Mouse (Mus musculus) forebrain, embryonic 10.5 days (tissue): ENCODE data around the gene Chn1. TPM values are rescaled to one million over a fixed set of nuclear protein-coding genes. Genes with fewer than 3 reads are reported as not detected.

ENCODE experiments used
- DNase-seq: peaks from one replicate; pipeline ENCODE4 v3.0.0-alpha.2; 2017; ENCODE audit warnings: low spot score; ENCODE audit errors: extremely low spot score
- H3K27ac ChIP-seq: fragments of 300-500 bp; sonication (generic); 2 replicates; pipeline ENCODE4 v1.5.1; 2016; ENCODE audit warnings: mild to moderate bottlenecking
- H3K27me3 ChIP-seq: fragments of 300-500 bp; sonication (generic); 2 replicates; pipeline ENCODE4 v1.6.1; 2016; ENCODE audit warnings: mild to moderate bottlenecking; ENCODE audit not compliant: poor library complexity, severe bottlenecking
- H3K36me3 ChIP-seq: fragments of 300-500 bp; sonication (generic); replicated peaks from 2 replicates; pipeline ENCODE4 v1.6.1; 2016; ENCODE audit warnings: mild to moderate bottlenecking, moderate library complexity
- H3K4me1 ChIP-seq: fragments of 300-500 bp; sonication (generic); 2 replicates; pipeline ENCODE4 v1.6.1; 2016
- H3K4me3 ChIP-seq: fragments of 300-500 bp; sonication (generic); 2 replicates; pipeline ENCODE4 v1.5.1; 2016; ENCODE audit warnings: mild to moderate bottlenecking, moderate library complexity
- H3K9me3 ChIP-seq: fragments of 300-500 bp; sonication (generic); 2 replicates; pipeline ENCODE4 v1.6.1; 2016; ENCODE audit warnings: mild to moderate bottlenecking, moderate library complexity
- WGBS: fragments of 180-500 bp; shearing (Covaris S2); methylation state at CpG from one replicate; pipeline ENCODE4 v1.1.7; 2016; 5-methylcytosine and 5-hydroxymethylcytosine counted together
- polyA plus RNA-seq: library from polyadenylated mRNA; unstranded; fragments of >200 nt; fragmentation: Nextera tagmentation; extraction: Ambion mirVana; gene quantifications from 2 replicates; pipeline ENCODE4 v1.2.1, GENCODE M21; 2016

Chn1 gene
- polyA plus RNA-seq, 1 experiment from 2014 or later, result 34.7 TPM

DNA sequence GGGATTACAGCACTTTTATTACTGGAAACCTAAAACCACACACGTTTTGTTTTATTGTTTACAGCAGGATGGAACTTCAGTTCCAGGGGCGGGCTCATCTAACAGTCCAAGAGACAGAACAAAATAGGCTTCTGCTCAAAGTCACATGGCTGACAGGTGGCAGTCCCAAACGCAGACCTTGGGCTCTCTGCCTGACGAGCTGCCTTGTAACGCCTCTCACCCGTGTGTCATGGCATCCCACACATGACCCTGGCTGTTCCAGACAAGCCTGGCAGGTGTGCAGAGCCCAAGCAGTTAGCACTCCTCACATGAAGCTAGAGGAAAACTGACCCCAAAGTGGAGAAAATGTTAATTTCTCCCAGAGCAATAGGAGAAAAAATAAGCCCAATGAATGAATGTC, 163.3 kb downstream of the Chn1 start:
- Histone ChIP-seq H3K27ac (no peak overlapping the region), H3K36me3 (peaks cover 60% of the 10 kb centered on the region), H3K4me3 (no peak overlapping the region), H3K27me3 (no peaks in the 10 kb centered on the region), H3K9me3 (no peaks in the 10 kb centered on the region), H3K4me1 (peaks cover 10% of the 10 kb centered on the region)
- DNase-seq, result no peak
- 95% methylated on average over 6 of the region's 6 CpGs for WGBS

DNA sequence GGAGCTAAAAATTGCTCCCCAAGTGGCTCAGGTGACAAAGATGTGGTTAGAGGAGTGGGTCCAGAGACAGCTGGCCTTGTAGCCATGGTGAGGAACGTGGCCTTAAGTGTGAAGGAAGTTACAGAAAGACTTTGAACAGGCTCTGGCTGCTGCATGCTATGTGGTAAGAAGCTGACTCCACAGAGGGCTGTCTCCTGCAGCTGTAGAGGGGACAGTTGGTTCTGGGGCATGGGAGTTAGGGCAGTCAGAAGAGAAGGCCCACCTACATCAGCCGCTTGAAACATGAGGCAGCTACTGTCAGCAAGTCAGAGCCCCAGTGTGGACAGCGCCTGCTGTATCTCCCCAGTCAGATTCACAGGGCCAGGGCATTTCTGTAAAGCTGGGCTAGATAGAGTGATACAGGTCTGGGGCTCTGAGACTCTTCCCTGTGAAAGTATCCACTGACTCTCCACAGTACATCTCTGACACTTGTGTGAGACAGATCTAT, 165.4 kb downstream of the Chn1 start:
- Histone ChIP-seq H3K27ac (no peak overlapping the region), H3K27me3 (no peaks in the 10 kb centered on the region), H3K36me3 (peaks cover 44% of the 10 kb centered on the region), H3K9me3 (no peaks in the 10 kb centered on the region), H3K4me3 (no peak overlapping the region), H3K4me1 (peaks cover 14% of the 10 kb centered on the region)
- WGBS, result 86% methylated on average over 3 of the region's 3 CpGs
- no peak for DNase-seq

DNA sequence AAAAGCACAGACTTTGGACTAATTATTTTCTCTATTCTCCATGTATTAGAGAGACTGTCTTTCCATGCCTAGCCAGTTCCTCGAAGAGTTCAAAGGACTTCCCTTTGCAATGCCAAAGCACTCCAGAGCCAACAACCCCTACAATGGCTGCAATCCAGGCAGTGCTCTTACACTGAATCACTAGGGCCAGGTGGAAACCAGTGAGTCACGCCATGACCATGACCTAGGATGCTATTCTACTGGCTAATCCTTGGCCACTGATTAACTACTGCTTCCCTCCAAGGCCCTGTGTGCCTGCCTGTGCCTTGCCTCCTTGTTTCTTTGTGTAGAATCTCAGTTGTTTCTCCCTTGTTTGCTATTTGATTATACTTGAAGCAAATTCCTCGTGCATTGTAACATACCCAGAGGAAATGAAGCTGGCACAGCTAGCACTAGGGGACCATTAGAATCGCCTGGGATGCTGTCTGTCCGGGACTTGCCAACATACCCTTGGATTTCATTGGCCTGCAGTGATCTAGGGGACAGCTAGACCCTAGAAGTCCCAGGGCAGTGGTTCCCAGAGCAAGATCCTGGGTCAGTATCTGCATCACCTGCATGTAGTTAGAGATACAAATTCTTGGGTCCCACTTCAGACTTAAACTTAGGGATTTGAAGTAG, 166.0 kb downstream of the Chn1 start:
- no peak overlapping the region for H3K27ac ChIP-seq
- 87% methylated on average over 5 of the region's 5 CpGs for WGBS
- no peak for DNase-seq
- peaks cover 14% of the 10 kb centered on the region for H3K4me1 ChIP-seq
- H3K27me3 ChIP-seq, result no peaks in the 10 kb centered on the region
- no peak overlapping the region for H3K4me3 ChIP-seq
- peaks cover 38% of the 10 kb centered on the region for H3K36me3 ChIP-seq
- H3K9me3 ChIP-seq, result no peaks in the 10 kb centered on the region

GRCm38 (mm10) chr2:73608391-73608790, 166.8 kb downstream of the Chn1 start:
- WGBS, result 81% methylated on average over 6 of the region's 6 CpGs
- H3K36me3 ChIP-seq, result peaks cover 33% of the 10 kb centered on the region
- no peak overlapping the region for H3K4me3 ChIP-seq
- H3K27ac ChIP-seq, result no peak overlapping the region
- no peaks in the 10 kb centered on the region for H3K9me3 ChIP-seq
- DNase-seq, result no peak
- peaks cover 14% of the 10 kb centered on the region for H3K4me1 ChIP-seq
- no peaks in the 10 kb centered on the region for H3K27me3 ChIP-seq

DNA sequence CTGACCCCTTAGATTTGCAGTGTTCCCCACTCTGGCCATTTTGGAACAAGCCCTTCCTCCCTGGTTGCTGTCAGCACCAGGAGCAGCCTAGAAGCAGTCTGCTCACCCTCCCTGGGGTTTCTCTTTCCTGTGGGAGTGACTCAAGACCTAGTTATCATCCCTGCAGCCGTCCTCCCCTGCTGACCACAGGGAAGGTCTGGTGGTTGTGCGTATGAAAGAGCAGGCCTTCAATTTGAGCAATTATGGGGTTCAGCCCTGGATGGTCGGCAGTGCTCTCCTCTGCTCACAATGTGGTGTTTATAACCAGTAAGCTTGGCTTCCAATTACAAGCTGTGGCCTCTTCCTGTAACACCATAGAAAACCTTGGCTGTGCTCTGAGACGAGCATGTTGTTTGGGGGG, 167.5 kb downstream of the Chn1 start:
- no peaks in the 10 kb centered on the region for H3K27me3 ChIP-seq

GRCm38 (mm10) chr2:73607146-73607545, 168.0 kb downstream of the Chn1 start:
- Histone ChIP-seq H3K27me3 (no peaks in the 10 kb centered on the region), H3K4me3 (no peak overlapping the region), H3K4me1 (peaks cover 14% of the 10 kb centered on the region), H3K27ac (0 out of 2 replicates have a peak overlapping the region, but pooled peaks have one; percentile 9), H3K36me3 (peaks cover 21% of the 10 kb centered on the region), H3K9me3 (no peaks in the 10 kb centered on the region)
- no peak for DNase-seq
- WGBS, result 69% methylated on average over 2 of the region's 2 CpGs

More for the DNA sequence above, 167.5 kb downstream of the Chn1 start:
- no peak overlapping the region for H3K4me3 ChIP-seq
- peaks cover 25% of the 10 kb centered on the region for H3K36me3 ChIP-seq
- H3K9me3 ChIP-seq, result no peaks in the 10 kb centered on the region
- H3K4me1 ChIP-seq, result peaks cover 14% of the 10 kb centered on the region
- H3K27ac ChIP-seq, result peak overlapping the region; percentile 48; the same call in 1 of the 2 replicates
- no peak for DNase-seq
- 58% methylated on average over 4 of the region's 4 CpGs for WGBS

- no peaks in the 10 kb centered on the region for H3K27me3 ChIP-seq
- H3K4me3 ChIP-seq, result no peak overlapping the region
- H3K27ac ChIP-seq, result no peak overlapping the region
- peaks cover 17% of the 10 kb centered on the region for H3K36me3 ChIP-seq
- no peak for DNase-seq
- peaks cover 14% of the 10 kb centered on the region for H3K4me1 ChIP-seq
- no peaks in the 10 kb centered on the region for H3K9me3 ChIP-seq
- 88% methylated on average over 6 of the region's 6 CpGs for WGBS
Measured at GRCm38 (mm10) chr2:73606616-73607015, 168.5 kb downstream of the Chn1 start.

GRCm38 (mm10) chr2:73605077-73605476, 170.1 kb downstream of the Chn1 start:
- peaks cover 5% of the 10 kb centered on the region; the same call in 1 of the 2 replicates for H3K36me3 ChIP-seq
- H3K27ac ChIP-seq, result no peak overlapping the region
- H3K4me1 ChIP-seq, result peaks cover 14% of the 10 kb centered on the region
- 82% methylated on average over 8 of the region's 8 CpGs for WGBS
- DNase-seq, result no peak
- no peaks in the 10 kb centered on the region for H3K27me3 ChIP-seq
- H3K4me3 ChIP-seq, result no peak overlapping the region
- no peaks in the 10 kb centered on the region for H3K9me3 ChIP-seq

GRCm38 (mm10) chr2:73604579-73604978, 170.6 kb downstream of the Chn1 start:
- no peaks in the 10 kb centered on the region for H3K36me3 ChIP-seq
- H3K9me3 ChIP-seq, result no peaks in the 10 kb centered on the region
- no peaks in the 10 kb centered on the region for H3K27me3 ChIP-seq
- 85% methylated on average over 2 of the region's 2 CpGs for WGBS
- H3K4me1 ChIP-seq, result peaks cover 14% of the 10 kb centered on the region
- no peak for DNase-seq
- H3K4me3 ChIP-seq, result no peak overlapping the region
- H3K27ac ChIP-seq, result no peak overlapping the region

GRCm38 (mm10) chr2:73600650-73601049, 174.5 kb downstream of the Chn1 start:
- 80% methylated on average over 2 of the region's 2 CpGs for WGBS
- H3K36me3 ChIP-seq, result no peaks in the 10 kb centered on the region
- H3K4me3 ChIP-seq, result no peak overlapping the region
- H3K27ac ChIP-seq, result no peak overlapping the region
- H3K9me3 ChIP-seq, result no peaks in the 10 kb centered on the region
- peaks cover 4% of the 10 kb centered on the region; the same call in 1 of the 2 replicates for H3K27me3 ChIP-seq
- DNase-seq, result no peak
- peaks cover 10% of the 10 kb centered on the region for H3K4me1 ChIP-seq

DNA sequence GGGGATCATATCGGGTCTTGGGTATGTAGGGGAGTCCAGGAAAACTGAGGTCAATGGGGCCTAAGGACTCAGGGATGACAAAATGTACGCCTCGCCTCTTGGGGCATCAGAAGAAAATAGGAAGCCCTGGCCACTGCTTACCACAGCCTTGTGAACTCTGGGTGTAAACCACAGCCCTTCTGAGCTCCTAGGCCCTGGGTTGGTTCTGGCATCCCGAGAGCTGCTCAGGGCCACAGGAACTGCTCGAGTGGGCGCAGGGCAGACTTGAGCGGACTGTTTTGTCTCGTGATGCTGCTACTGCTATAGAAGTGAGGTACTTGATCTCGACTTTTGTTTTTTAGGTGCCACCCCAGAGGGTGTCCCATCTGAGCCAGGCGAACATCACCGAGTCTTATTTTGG, 177.4 kb downstream of the Chn1 start:
- H3K9me3 ChIP-seq, result no peaks in the 10 kb centered on the region
- H3K4me3 ChIP-seq, result no peak overlapping the region
- H3K4me1 ChIP-seq, result peaks cover 15% of the 10 kb centered on the region
- 93% methylated on average over 11 of the region's 11 CpGs for WGBS
- no peaks in the 10 kb centered on the region for H3K36me3 ChIP-seq
- no peak for DNase-seq
- H3K27ac ChIP-seq, result no peak overlapping the region
- peaks cover 4% of the 10 kb centered on the region; the same call in 1 of the 2 replicates for H3K27me3 ChIP-seq

DNA sequence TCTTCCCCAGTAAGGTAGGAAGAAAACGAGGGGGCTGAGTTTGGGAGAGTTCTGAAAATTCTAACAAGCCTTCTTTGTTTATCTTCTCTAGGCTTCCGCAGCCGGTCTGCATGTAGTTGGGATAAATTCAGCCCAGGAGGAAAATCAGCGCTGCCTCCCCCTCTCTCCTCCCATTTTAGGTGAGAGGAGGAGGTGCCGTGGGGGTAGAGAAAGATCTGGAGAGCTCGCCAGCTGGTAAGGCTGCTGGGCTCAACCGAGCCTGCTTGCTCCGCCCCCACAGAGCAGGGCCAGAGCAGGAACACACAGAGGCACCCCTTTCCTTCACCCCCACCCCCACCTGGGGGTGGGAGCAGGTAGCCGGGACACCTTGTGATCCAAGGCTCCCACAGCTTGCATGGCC, 178.4 kb downstream of the Chn1 start:
- H3K9me3 ChIP-seq, result no peaks in the 10 kb centered on the region
- no peak for DNase-seq
- H3K4me1 ChIP-seq, result peaks cover 24% of the 10 kb centered on the region
- no peak overlapping the region for H3K4me3 ChIP-seq
- H3K27me3 ChIP-seq, result peaks cover 4% of the 10 kb centered on the region; the same call in 1 of the 2 replicates
- no peaks in the 10 kb centered on the region for H3K36me3 ChIP-seq
- no peak overlapping the region; the same call in 1 of the 2 replicates for H3K27ac ChIP-seq
- WGBS, result 34% methylated on average over 9 of the region's 9 CpGs

GRCm38 (mm10) chr2:73596326-73596725, 178.8 kb downstream of the Chn1 start:
- Histone ChIP-seq H3K4me3 (no peak overlapping the region), H3K27ac (no peak overlapping the region; the same call in 1 of the 2 replicates), H3K36me3 (no peaks in the 10 kb centered on the region), H3K27me3 (peaks cover 4% of the 10 kb centered on the region; the same call in 1 of the 2 replicates), H3K9me3 (no peaks in the 10 kb centered on the region), H3K4me1 (peaks cover 24% of the 10 kb centered on the region)
- 75% methylated on average over 5 of the region's 5 CpGs for WGBS
- no peak for DNase-seq
